Mouse (Mus musculus): ENCODE data around the gene Snx29.

GRCm38 (mm10) chr16:11278778-11279177, 43.9 kb upstream of the Snx29 start:
- TF ChIP-seq CTCF (conservative IDR thresholded peaks at IDR 0.05; ENCODE audit: low read length): no peak
- TF ChIP-seq POU5F1 (IDR thresholded peaks at IDR 0.05; ENCODE audit: borderline replicate concordance, low read length): no peak

All from E14TG2a.4 (cell line).